Mouse (Mus musculus) neural tube, embryonic 14.5 days (tissue): ENCODE measurements at regions not wholly inside any gene's neighbourhood (a gene's known extent, or its start where the extent isn't known, plus 50 kb on each side); places are given as distances from the start of the nearest gene placed in this dataset.

Experiments
- ATAC-seq: fragments of 200-750 bp; cut with Nextera tagmentation; 2 replicates; pipeline ENCODE4 v1.8.0; 2017; ENCODE audit warnings: low read depth, mild to moderate bottlenecking, moderate TSS enrichment, moderate library complexity
- H3K27ac ChIP-seq: fragments of 300-500 bp; sonication (generic); 2 replicates; pipeline ENCODE4 v1.5.1; 2014; ENCODE audit warnings: low read depth, mild to moderate bottlenecking, control low read depth, low read length, moderate library complexity, mixed read lengths
- H3K27me3 ChIP-seq: fragments of 300-500 bp; sonication (generic); 2 replicates; pipeline ENCODE4 v1.6.1; 2014; ENCODE audit warnings: low read length; ENCODE audit not compliant: control insufficient read depth, insufficient read depth
- H3K36me3 ChIP-seq: fragments of 300-500 bp; sonication (generic); 2 replicates; pipeline ENCODE4 v1.6.1; 2014; ENCODE audit warnings: low read length, mixed read lengths; ENCODE audit not compliant: control insufficient read depth, insufficient read depth
- H3K4me1 ChIP-seq: fragments of 300-500 bp; sonication (generic); 2 replicates; pipeline ENCODE4 v1.6.1; 2014; ENCODE audit warnings: low read length; ENCODE audit not compliant: control insufficient read depth, insufficient read depth
- H3K4me2 ChIP-seq: fragments of 300-500 bp; sonication (generic); 2 replicates; pipeline ENCODE4 v1.6.1; 2014; ENCODE audit warnings: mild to moderate bottlenecking, low read depth, low read length, control low read depth
- H3K4me3 ChIP-seq: fragments of 300-500 bp; sonication (generic); 2 replicates; pipeline ENCODE4 v1.5.1; 2014; ENCODE audit warnings: low read depth, low read length, control low read depth, mixed read lengths
- H3K9ac ChIP-seq: fragments of 300-500 bp; sonication (generic); replicated peaks from 2 replicates; pipeline ENCODE4 v1.6.1; 2014; ENCODE audit warnings: low read depth, mild to moderate bottlenecking, control low read depth, low read length, mixed read lengths
- H3K9me3 ChIP-seq: fragments of 300-500 bp; sonication (generic); 2 replicates; pipeline ENCODE4 v1.6.1; 2016; ENCODE audit warnings: low read length; ENCODE audit not compliant: control insufficient read depth
- WGBS: fragments of 180-500 bp; shearing (Covaris S2); extraction: QIAGEN DNeasy Blood & Tissue Kit; methylation state at CpG from one replicate; pipeline ENCODE4 v1.1.7; 2014; 5-methylcytosine and 5-hydroxymethylcytosine counted together

- Histone ChIP-seq H3K36me3 (no peaks in the 10 kb centered on the region), H3K27me3 (no peaks in the 10 kb centered on the region), H3K4me2 (no peak overlapping the region), H3K4me1 (no peaks in the 10 kb centered on the region), H3K9ac (no peak overlapping the region), H3K27ac (no peak overlapping the region), H3K9me3 (no peaks in the 10 kb centered on the region), H3K4me3 (no peak overlapping the region)
- WGBS = 61% methylated on average over 1 of the region's 1 CpGs
- ATAC-seq = no peak
These were observed 62.1 kb downstream of the Naa11 start for GRCm38 (mm10) chr5:97330074-97330473.

GRCm38 (mm10) chr5:97325831-97326230 is 66.3 kb downstream of the Naa11 start:
- H3K27me3 ChIP-seq = no peaks in the 10 kb centered on the region
- 78% methylated on average over 5 of the region's 5 CpGs for WGBS
- H3K4me1 ChIP-seq = no peaks in the 10 kb centered on the region
- ATAC-seq = no peak
- H3K36me3 ChIP-seq = no peaks in the 10 kb centered on the region
- no peak overlapping the region for H3K9ac ChIP-seq
- no peak overlapping the region for H3K4me2 ChIP-seq
- H3K4me3 ChIP-seq = no peak overlapping the region
- H3K9me3 ChIP-seq = no peaks in the 10 kb centered on the region
- no peak overlapping the region for H3K27ac ChIP-seq

- no peak overlapping the region for H3K4me3 ChIP-seq
- no peaks in the 10 kb centered on the region for H3K27me3 ChIP-seq
- H3K9ac ChIP-seq = no peak overlapping the region
- no peaks in the 10 kb centered on the region for H3K9me3 ChIP-seq
- no peak for ATAC-seq
- 51% methylated on average over 3 of the region's 3 CpGs for WGBS
- no peak overlapping the region for H3K27ac ChIP-seq
- H3K4me2 ChIP-seq = no peak overlapping the region
- H3K4me1 ChIP-seq = no peaks in the 10 kb centered on the region
- H3K36me3 ChIP-seq = no peaks in the 10 kb centered on the region
These were observed 68.3 kb downstream of the Naa11 start for GRCm38 (mm10) chr5:97323873-97324272.

- H3K27ac ChIP-seq = no peak overlapping the region
- H3K4me3 ChIP-seq = no peak overlapping the region
- H3K36me3 ChIP-seq = no peaks in the 10 kb centered on the region
- H3K27me3 ChIP-seq = no peaks in the 10 kb centered on the region
- H3K4me1 ChIP-seq = no peaks in the 10 kb centered on the region
- H3K4me2 ChIP-seq = no peak overlapping the region
- H3K9ac ChIP-seq = no peak overlapping the region
- no peaks in the 10 kb centered on the region for H3K9me3 ChIP-seq
- no peak for ATAC-seq
- 92% methylated on average over 2 of the region's 2 CpGs for WGBS
These were observed 72.2 kb downstream of the Naa11 start for GRCm38 (mm10) chr5:97319816-97320487.

GRCm38 (mm10) chr5:97306902-97307301 is 85.3 kb downstream of the Naa11 start:
- no peak for ATAC-seq
- H3K9ac ChIP-seq = no peak overlapping the region
- no peaks in the 10 kb centered on the region for H3K36me3 ChIP-seq
- H3K4me2 ChIP-seq = no peak overlapping the region
- no peaks in the 10 kb centered on the region for H3K27me3 ChIP-seq
- no peaks in the 10 kb centered on the region for H3K9me3 ChIP-seq
- WGBS = 61% methylated on average over 4 of the region's 4 CpGs
- H3K27ac ChIP-seq = no peak overlapping the region
- no peak overlapping the region for H3K4me3 ChIP-seq
- no peaks in the 10 kb centered on the region for H3K4me1 ChIP-seq

GRCm38 (mm10) chr5:97304921-97305320 is 87.3 kb downstream of the Naa11 start:
- Histone ChIP-seq H3K36me3 (no peaks in the 10 kb centered on the region), H3K4me1 (no peaks in the 10 kb centered on the region), H3K27me3 (no peaks in the 10 kb centered on the region), H3K9ac (no peak overlapping the region), H3K4me2 (no peak overlapping the region), H3K9me3 (no peaks in the 10 kb centered on the region), H3K4me3 (no peak overlapping the region), H3K27ac (no peak overlapping the region)
- no peak for ATAC-seq
- WGBS = 92% methylated on average over 4 of the region's 4 CpGs

- Histone ChIP-seq H3K9me3 (no peaks in the 10 kb centered on the region), H3K4me1 (no peaks in the 10 kb centered on the region), H3K9ac (no peak overlapping the region), H3K27me3 (no peaks in the 10 kb centered on the region), H3K36me3 (no peaks in the 10 kb centered on the region), H3K4me2 (no peak overlapping the region), H3K4me3 (no peak overlapping the region), H3K27ac (no peak overlapping the region)
- WGBS = 78% methylated on average over 4 of the region's 4 CpGs
- no peak for ATAC-seq
These were observed 90.6 kb downstream of the Naa11 start for GRCm38 (mm10) chr5:97301621-97302020.

GRCm38 (mm10) chr5:97300861-97301260 is 91.3 kb downstream of the Naa11 start:
- Histone ChIP-seq H3K4me1 (no peaks in the 10 kb centered on the region), H3K4me3 (no peak overlapping the region), H3K27ac (no peak overlapping the region)

GRCm38 (mm10) chr5:97300114-97300840 is 91.9 kb downstream of the Naa11 start:
- no peak overlapping the region for H3K9ac ChIP-seq
- ATAC-seq = no peak

More at GRCm38 (mm10) chr5:97300861-97301260, 91.3 kb downstream of the Naa11 start:
- 43% methylated on average over 5 of the region's 5 CpGs for WGBS
- Histone ChIP-seq H3K9ac (no peak overlapping the region), H3K9me3 (no peaks in the 10 kb centered on the region), H3K27me3 (no peaks in the 10 kb centered on the region), H3K4me2 (no peak overlapping the region), H3K36me3 (no peaks in the 10 kb centered on the region)
- no peak for ATAC-seq

More at GRCm38 (mm10) chr5:97300114-97300840, 91.9 kb downstream of the Naa11 start:
- 49% methylated on average over 6 of the region's 6 CpGs for WGBS
- Histone ChIP-seq H3K27me3 (no peaks in the 10 kb centered on the region), H3K4me2 (no peak overlapping the region), H3K9me3 (no peaks in the 10 kb centered on the region), H3K36me3 (no peaks in the 10 kb centered on the region), H3K27ac (no peak overlapping the region), H3K4me3 (no peak overlapping the region), H3K4me1 (no peaks in the 10 kb centered on the region)
